Mouse (Mus musculus): ENCODE measurements around the gene Tnpo2.

DNA sequence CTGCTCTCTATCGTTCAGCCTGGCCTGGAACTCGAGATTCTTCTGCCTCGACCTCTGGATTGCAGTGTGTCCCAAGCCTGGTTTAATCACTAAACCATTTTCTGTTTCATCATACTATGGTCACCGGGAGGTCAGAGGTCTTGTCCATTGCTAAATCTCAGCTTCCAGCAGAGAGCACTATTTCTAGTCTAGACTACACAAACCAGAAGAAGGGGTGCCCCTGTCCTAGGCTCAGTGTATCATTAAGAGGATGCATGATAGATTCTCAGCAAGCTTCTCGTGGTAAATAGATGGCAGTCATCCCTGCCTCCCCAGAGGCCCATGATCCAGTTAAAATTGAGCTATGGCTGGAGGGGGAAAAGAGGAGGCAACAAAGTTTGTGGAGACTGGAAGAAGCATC lies 34.3 kb downstream of the Tnpo2 start:
- TF ChIP-seq POLR2A (IDR thresholded peaks at IDR 0.05; ENCODE audit: insufficient read depth, low read depth, low read length) (no peak), CTCF (IDR thresholded peaks at IDR 0.05) (no peak)

All from heart, adult 2 months (tissue).